Mouse (Mus musculus) kidney, adult 2 months (tissue): ENCODE measurements at regions not wholly inside any gene's neighbourhood (a gene's known extent, or its start where the extent isn't known, plus 50 kb on each side); places are given as distances from the start of the nearest gene placed in this dataset.
A peak's percentile ranks its signal among the peaks of the same experiment; 100 is the strongest.

Source experiments
- DNase-seq: peaks from one replicate; pipeline ENCODE4 v3.0.0; 2021
- H3K27ac ChIP-seq: fragments of 200-500 bp; 2 replicates; pipeline ENCODE4 v1.5.1; 2012; ENCODE audit warnings: low read depth, low read length, control low read depth, inconsistent platforms; ENCODE audit not compliant: insufficient read depth
- H3K27me3 ChIP-seq: fragments of 200-500 bp; replicated peaks from 2 replicates; pipeline ENCODE4 v1.6.1; 2012; ENCODE audit warnings: mild to moderate bottlenecking, moderate library complexity, low read length, inconsistent platforms; ENCODE audit not compliant: control insufficient read depth, insufficient read depth
- H3K36me3 ChIP-seq: fragments of 200-500 bp; 2 replicates; pipeline ENCODE4 v1.6.1; 2012; ENCODE audit warnings: mild to moderate bottlenecking, moderate library complexity, low read length, inconsistent platforms; ENCODE audit not compliant: control insufficient read depth, insufficient read depth
- H3K4me1 ChIP-seq: fragments of 200-500 bp; 2 replicates; pipeline ENCODE4 v1.6.1; 2011; ENCODE audit warnings: low read length; ENCODE audit not compliant: control insufficient read depth, insufficient read depth
- H3K4me3 ChIP-seq: fragments of 200-500 bp; 2 replicates; pipeline ENCODE4 v1.5.1; 2011; ENCODE audit warnings: mild to moderate bottlenecking, low read depth, low read length, control low read depth; ENCODE audit not compliant: insufficient read depth
- CTCF ChIP-seq: fragments of 200-500 bp; conservative IDR thresholded peaks from 2 replicates; pipeline ENCODE4 v1.5.1; 2011; ENCODE audit warnings: low read depth, mild to moderate bottlenecking, control low read depth, low read length, moderate library complexity, mixed read lengths; ENCODE audit not compliant: insufficient read depth, insufficient read length
- POLR2A ChIP-seq: fragments of 200-500 bp; IDR thresholded peaks from one replicate; pipeline ENCODE4 v1.6.1; 2011; ENCODE audit warnings: low read depth, low read length, control low read depth
- WGBS: fragments of 180-500 bp; shearing (Covaris S2); methylation state at CpG from one replicate; pipeline ENCODE4 v1.1.7; 2018; 5-methylcytosine and 5-hydroxymethylcytosine counted together

GRCm38 (mm10) chr8:26887551-26887950 lies 89.6 kb upstream of the Zfp703 start:
- TF ChIP-seq CTCF (no peak), POLR2A (no peak)
- DNase-seq, result no peak
- WGBS, result 69% methylated on average over 5 of the region's 5 CpGs
- Histone ChIP-seq H3K36me3 (no peaks in the 10 kb centered on the region), H3K27ac (no peak overlapping the region), H3K27me3 (no peaks in the 10 kb centered on the region), H3K4me1 (no peaks in the 10 kb centered on the region), H3K4me3 (no peak overlapping the region)

- no peak overlapping the region for H3K27ac ChIP-seq
Observed at GRCm38 (mm10) chr8:26888050-26888449, 89.1 kb upstream of the Zfp703 start.

GRCm38 (mm10) chr8:26891881-26892280 lies 85.2 kb upstream of the Zfp703 start:
- Histone ChIP-seq H3K36me3 (no peaks in the 10 kb centered on the region), H3K4me1 (no peaks in the 10 kb centered on the region), H3K27ac (no peak overlapping the region), H3K27me3 (no peaks in the 10 kb centered on the region), H3K4me3 (no peak overlapping the region)
- DNase-seq, result no peak
- TF ChIP-seq CTCF, result no peak
- WGBS, result 58% methylated on average over 11 of the region's 11 CpGs

More at GRCm38 (mm10) chr8:26888050-26888449, 89.1 kb upstream of the Zfp703 start:
- TF ChIP-seq POLR2A (no peak), CTCF (no peak)
- WGBS, result 54% methylated on average over 3 of the region's 3 CpGs
- Histone ChIP-seq H3K4me3 (no peak overlapping the region), H3K4me1 (no peaks in the 10 kb centered on the region), H3K36me3 (no peaks in the 10 kb centered on the region), H3K27me3 (no peaks in the 10 kb centered on the region)
- peak; percentile 24 for DNase-seq

GRCm38 (mm10) chr8:26892380-26892779 lies 84.7 kb upstream of the Zfp703 start:
- TF ChIP-seq CTCF, result no peak
- no peak for TF ChIP-seq POLR2A
- no peak for DNase-seq
- Histone ChIP-seq H3K36me3 (no peaks in the 10 kb centered on the region), H3K4me1 (no peaks in the 10 kb centered on the region), H3K4me3 (no peak overlapping the region), H3K27ac (no peak overlapping the region), H3K27me3 (no peaks in the 10 kb centered on the region)
- 74% methylated on average over 7 of the region's 7 CpGs for WGBS

- Histone ChIP-seq H3K4me3 (no peak overlapping the region), H3K4me1 (no peaks in the 10 kb centered on the region), H3K36me3 (no peaks in the 10 kb centered on the region), H3K27me3 (no peaks in the 10 kb centered on the region), H3K27ac (no peak overlapping the region)
- no peak for DNase-seq
- 88% methylated on average over 11 of the region's 11 CpGs for WGBS
- TF ChIP-seq POLR2A, result no peak
- TF ChIP-seq CTCF, result no peak
Observed at GRCm38 (mm10) chr8:26895867-26896266, 81.3 kb upstream of the Zfp703 start.

- Histone ChIP-seq H3K4me3 (no peak overlapping the region), H3K36me3 (no peaks in the 10 kb centered on the region), H3K4me1 (no peaks in the 10 kb centered on the region), H3K27me3 (no peaks in the 10 kb centered on the region), H3K27ac (no peak overlapping the region)
- TF ChIP-seq POLR2A, result no peak
- DNase-seq, result no peak
- WGBS, result 58% methylated on average over 5 of the region's 5 CpGs
Observed at GRCm38 (mm10) chr8:26903289-26903688, 73.8 kb upstream of the Zfp703 start.

- Histone ChIP-seq H3K27ac (no peak overlapping the region), H3K4me1 (no peaks in the 10 kb centered on the region), H3K4me3 (no peak overlapping the region), H3K36me3 (no peaks in the 10 kb centered on the region), H3K27me3 (no peaks in the 10 kb centered on the region)
- DNase-seq, result peak; percentile 64
- WGBS, result 74% methylated on average over 4 of the region's 4 CpGs
- TF ChIP-seq CTCF (no peak), POLR2A (no peak)
Observed at GRCm38 (mm10) chr8:26906257-26906656, 70.9 kb upstream of the Zfp703 start.

- Histone ChIP-seq H3K36me3 (no peaks in the 10 kb centered on the region), H3K4me3 (no peak overlapping the region), H3K4me1 (no peaks in the 10 kb centered on the region), H3K27ac (no peak overlapping the region), H3K27me3 (no peaks in the 10 kb centered on the region)
- TF ChIP-seq POLR2A, result no peak
- TF ChIP-seq CTCF, result no peak
- peak; percentile 8 for DNase-seq
- 69% methylated on average over 8 of the region's 8 CpGs for WGBS
Observed at GRCm38 (mm10) chr8:26907347-26908170, 69.6 kb upstream of the Zfp703 start.
